In genomic region chr13:44729424-44729971, GRCm38 (mm10) we compare ENCODE assay signal across 8 mouse cellular contexts. TPM values are rescaled to one million over a fixed set of nuclear protein-coding genes. Genes with fewer than 3 reads are reported as not detected.
A peak's percentile ranks its signal among the peaks of the same experiment; 100 is the strongest.
DNase-seq lines count a peak whose midpoint lies in the region; ATAC-seq lines count a peak whose summit lies in the region.

Gene Jarid2 (plus strand): TSS chr13:44729474.

- H3K4me2 ChIP-seq in intestine, embryonic 14.5 days (ENCODE audit: low read length): peak within 1 kb of the TSS; percentile 74
- H3K4me2 ChIP-seq in midbrain, embryonic 12.5 days (replicated peaks): peak within 1 kb of the TSS; percentile 97

- 2% methylated on average over 31 of the region's 31 CpGs for WGBS in intestine, embryonic 14.5 days
- WGBS in midbrain, embryonic 12.5 days: 1% methylated on average over 31 of the region's 31 CpGs

- H3K36me3 ChIP-seq in intestine, embryonic 14.5 days (ENCODE audit: control insufficient read depth, insufficient read depth, low read length): no peaks in the 10 kb centered on the region
- no peaks in the 10 kb centered on the region for H3K36me3 ChIP-seq in midbrain, embryonic 12.5 days

- DNase-seq in layer of hippocampus, adult 11-12 months (ENCODE audit: low spot score): peak; percentile 44
- no peak for DNase-seq in layer of hippocampus, adult 9-10 months (ENCODE audit: low spot score)
- peak in 1 of 2 experiments; percentile 33 for DNase-seq in gastrocnemius, postnatal 4 days (ENCODE audit: low spot score in 2 of 2)
- peak; percentile 85 for DNase-seq in intestine, embryonic 14.5 days (ENCODE audit: low spot score)
- DNase-seq in left cerebral cortex, postnatal 4 days: no peak
- peak; percentile 59 to 71 for DNase-seq in spleen, postnatal 10 days (ENCODE audit: low spot score in 2 of 2)

- no peaks in the 10 kb centered on the region for H3K9me3 ChIP-seq in intestine, embryonic 14.5 days (ENCODE audit: control insufficient read depth, low read length)
- H3K9me3 ChIP-seq in midbrain, embryonic 12.5 days: no peaks in the 10 kb centered on the region

- no peaks in the 10 kb centered on the region for H3K27me3 ChIP-seq in intestine, embryonic 14.5 days (replicated peaks; ENCODE audit: control insufficient read depth, insufficient read depth, low read length)
- no peaks in the 10 kb centered on the region for H3K27me3 ChIP-seq in midbrain, embryonic 12.5 days

- intact Hi-C loops in left cerebral cortex, postnatal 4 days (cut with DNase I): no loop called here

- peaks cover 11% of the 10 kb centered on the region for H3K4me1 ChIP-seq in intestine, embryonic 14.5 days (replicated peaks; ENCODE audit: control insufficient read depth, insufficient read depth, low read length)
- H3K4me1 ChIP-seq in midbrain, embryonic 12.5 days: peaks cover 21% of the 10 kb centered on the region

- H3K4me3 ChIP-seq in intestine, embryonic 14.5 days (ENCODE audit: low read depth, low read length): peak within 1 kb of the TSS; percentile 78
- H3K4me3 ChIP-seq in midbrain, embryonic 12.5 days: peak within 1 kb of the TSS; percentile 73

- peak within 1 kb of the TSS; percentile 82 for H3K27ac ChIP-seq in intestine, embryonic 14.5 days (ENCODE audit: low read depth)
- peak within 1 kb of the TSS; percentile 94 for H3K27ac ChIP-seq in midbrain, embryonic 12.5 days (replicated peaks)

- ATAC-seq in common myeloid progenitor, adult 5-6 weeks (replicated peaks; ENCODE audit: low read depth, poor library complexity, severe bottlenecking): no peak
- ATAC-seq in intestine, embryonic 14.5 days (replicated peaks; ENCODE audit: low FRiP score, low TSS enrichment, low read depth): no peak
- no peak for ATAC-seq in midbrain, embryonic 12.5 days (ENCODE audit: low FRiP score, low read depth)

- H3K9ac ChIP-seq in intestine, embryonic 14.5 days (ENCODE audit: low read length): peak within 1 kb of the TSS; percentile 90
- H3K9ac ChIP-seq in midbrain, embryonic 12.5 days (replicated peaks): peak within 1 kb of the TSS; percentile 87

RNA-seq across cellular contexts. Expression of gene Jarid2, which starts in this region (rescaled TPM):
- 37.6 and 44.5 TPM in 2 replicates for total RNA-seq in common myeloid progenitor, adult 5-6 weeks (2017)
- total RNA-seq in gastrocnemius, postnatal 4 days (2021): 10 to 100 TPM; 41.4 to 50.6 TPM
- polyA plus RNA-seq in intestine, embryonic 14.5 days (2014; fragmentation: Nextera tagmentation; extraction: Ambion mirVana): 20.3 and 21.6 TPM in 2 replicates
- total RNA-seq in left cerebral cortex, postnatal 4 days (2021): 10 to 100 TPM; 46.3 to 46.9 TPM
- 73.7 and 75.5 TPM in 2 replicates for polyA plus RNA-seq in midbrain, embryonic 12.5 days (2016; fragmentation: Nextera tagmentation; extraction: Ambion mirVana)

Comparison
In these comparisons a context has a peak if more than half of its experiments do, and no peak if none do; other contexts are left out.
1. DNase-seq: peak in layer of hippocampus, adult 11-12 months (single experiment), intestine, embryonic 14.5 days (single experiment) and spleen, postnatal 10 days (2 of 2); none in layer of hippocampus, adult 9-10 months (single experiment) and left cerebral cortex, postnatal 4 days (single experiment).